Mouse (Mus musculus): ENCODE measurements around the gene Sstr2. TPM values are rescaled to one million over a fixed set of nuclear protein-coding genes. Genes with fewer than 3 reads are reported as not detected.

Sstr2 gene
- polyA plus RNA-seq, 1 experiment from 2014 or later = 0.18 TPM

GRCm38 (mm10) chr11:113634699-113635121 lies 15.6 kb downstream of the Sstr2 start:
- Histone ChIP-seq H3K36me3 (ENCODE audit: control insufficient read depth, insufficient read depth, low read length) (no peaks in the 10 kb centered on the region), H3K9ac (ENCODE audit: low read length) (no peak overlapping the region), H3K4me2 (ENCODE audit: low read length) (no peak overlapping the region), H3K27me3 (ENCODE audit: control insufficient read depth, insufficient read depth, low read length) (no peaks in the 10 kb centered on the region; the same call in 1 of the 2 replicates), H3K4me3 (ENCODE audit: control insufficient read depth in 1 of 2, insufficient read depth in 1 of 2, low read depth in 1 of 2, low read length in 2 of 2) (no peak overlapping the region), H3K9me3 (ENCODE audit: control insufficient read depth, low read length) (no peaks in the 10 kb centered on the region), H3K4me1 (ENCODE audit: control insufficient read depth in 2 of 2, insufficient read depth in 2 of 2, low read length in 2 of 2) (no peaks in the 10 kb centered on the region), H3K27ac (replicated peaks in 1 of 2; ENCODE audit: control insufficient read depth in 1 of 2, insufficient read depth in 1 of 2, low read depth in 2 of 2, low read length in 2 of 2) (no peak overlapping the region)
- ATAC-seq (ENCODE audit: insufficient number of reproducible peaks, insufficient read depth, low FRiP score, low read depth) = no peak
- 65% methylated on average over 10 of the region's 10 CpGs for WGBS

GRCm38 (mm10) chr11:113638680-113639079 lies 19.5 kb downstream of the Sstr2 start:
- no peak for ATAC-seq (ENCODE audit: insufficient number of reproducible peaks, insufficient read depth, low FRiP score, low read depth)
- Histone ChIP-seq H3K4me1 (ENCODE audit: control insufficient read depth in 2 of 2, insufficient read depth in 2 of 2, low read length in 2 of 2) (no peaks in the 10 kb centered on the region), H3K27me3 (ENCODE audit: control insufficient read depth, insufficient read depth, low read length) (no peaks in the 10 kb centered on the region), H3K27ac (replicated peaks in 1 of 2; ENCODE audit: control insufficient read depth in 1 of 2, insufficient read depth in 1 of 2, low read depth in 2 of 2, low read length in 2 of 2) (no peak overlapping the region), H3K4me3 (ENCODE audit: control insufficient read depth in 1 of 2, insufficient read depth in 1 of 2, low read depth in 1 of 2, low read length in 2 of 2) (no peak overlapping the region), H3K36me3 (ENCODE audit: control insufficient read depth, insufficient read depth, low read length) (no peaks in the 10 kb centered on the region), H3K9ac (ENCODE audit: low read length) (no peak overlapping the region), H3K4me2 (ENCODE audit: low read length) (no peak overlapping the region), H3K9me3 (ENCODE audit: control insufficient read depth, low read length) (no peaks in the 10 kb centered on the region)
- 85% methylated on average over 12 of the region's 12 CpGs for WGBS

GRCm38 (mm10) chr11:113645181-113645580 lies 26.0 kb downstream of the Sstr2 start:
- Histone ChIP-seq H3K4me2 (ENCODE audit: low read length) (no peak overlapping the region), H3K27me3 (ENCODE audit: control insufficient read depth, insufficient read depth, low read length) (no peaks in the 10 kb centered on the region), H3K4me3 (ENCODE audit: control insufficient read depth in 1 of 2, insufficient read depth in 1 of 2, low read depth in 1 of 2, low read length in 2 of 2) (no peak overlapping the region), H3K4me1 (ENCODE audit: control insufficient read depth in 2 of 2, insufficient read depth in 2 of 2, low read length in 2 of 2) (peaks cover 4 to 7% of the 10 kb centered on the region in 2 experiments), H3K27ac (replicated peaks in 1 of 2; ENCODE audit: control insufficient read depth in 1 of 2, insufficient read depth in 1 of 2, low read depth in 2 of 2, low read length in 2 of 2) (no peak overlapping the region), H3K9ac (ENCODE audit: low read length) (no peak overlapping the region), H3K9me3 (ENCODE audit: control insufficient read depth, low read length) (no peaks in the 10 kb centered on the region), H3K36me3 (ENCODE audit: control insufficient read depth, insufficient read depth, low read length) (no peaks in the 10 kb centered on the region)
- ATAC-seq (ENCODE audit: insufficient number of reproducible peaks, insufficient read depth, low FRiP score, low read depth) = no peak
- WGBS = 80% methylated on average over 3 of the region's 3 CpGs

GRCm38 (mm10) chr11:113648152-113648551 lies 29.0 kb downstream of the Sstr2 start:
- no peak overlapping the region for H3K9ac ChIP-seq (ENCODE audit: low read length)
- no peaks in the 10 kb centered on the region for H3K27me3 ChIP-seq (ENCODE audit: control insufficient read depth, insufficient read depth, low read length)
- peaks cover 14% of the 10 kb centered on the region for H3K36me3 ChIP-seq (ENCODE audit: control insufficient read depth, insufficient read depth, low read length)
- H3K27ac ChIP-seq (replicated peaks in 1 of 2; ENCODE audit: control insufficient read depth in 1 of 2, insufficient read depth in 1 of 2, low read depth in 2 of 2, low read length in 2 of 2) = no peak overlapping the region
- no peak overlapping the region for H3K4me3 ChIP-seq (ENCODE audit: control insufficient read depth in 1 of 2, insufficient read depth in 1 of 2, low read depth in 1 of 2, low read length in 2 of 2)
- H3K4me1 ChIP-seq (ENCODE audit: control insufficient read depth in 2 of 2, insufficient read depth in 2 of 2, low read length in 2 of 2) = peaks cover 4 to 14% of the 10 kb centered on the region in 2 experiments
- WGBS = 3% methylated on average over 15 of the region's 15 CpGs
- H3K4me2 ChIP-seq (ENCODE audit: low read length) = peak overlapping the region; percentile 84; the same call in 1 of the 2 replicates
- no peaks in the 10 kb centered on the region for H3K9me3 ChIP-seq (ENCODE audit: control insufficient read depth, low read length)
- no peak for ATAC-seq (ENCODE audit: insufficient number of reproducible peaks, insufficient read depth, low FRiP score, low read depth)

- peak within 1 kb of the TSS; percentile 60 to 80 for H3K27ac ChIP-seq (replicated peaks in 1 of 2; ENCODE audit: control insufficient read depth in 1 of 2, insufficient read depth in 1 of 2, low read depth in 2 of 2, low read length in 2 of 2)
- H3K4me2 ChIP-seq (ENCODE audit: low read length) = peak within 1 kb of the TSS; percentile 84
- peaks cover 20% of the 10 kb centered on the region for H3K36me3 ChIP-seq (ENCODE audit: control insufficient read depth, insufficient read depth, low read length)
- peaks cover 4 to 14% of the 10 kb centered on the region in 2 experiments for H3K4me1 ChIP-seq (ENCODE audit: control insufficient read depth in 2 of 2, insufficient read depth in 2 of 2, low read length in 2 of 2)
- H3K9me3 ChIP-seq (ENCODE audit: control insufficient read depth, low read length) = no peaks in the 10 kb centered on the region
- H3K4me3 ChIP-seq (ENCODE audit: control insufficient read depth in 1 of 2, insufficient read depth in 1 of 2, low read depth in 1 of 2, low read length in 2 of 2) = peak within 1 kb of the TSS; percentile 74 to 98
- WGBS = 40% methylated on average over 26 of the region's 26 CpGs
- H3K9ac ChIP-seq (ENCODE audit: low read length) = peak within 1 kb of the TSS; percentile 97
- no peaks in the 10 kb centered on the region for H3K27me3 ChIP-seq (ENCODE audit: control insufficient read depth, insufficient read depth, low read length)
- no peak for ATAC-seq (ENCODE audit: insufficient number of reproducible peaks, insufficient read depth, low FRiP score, low read depth)
Measured at GRCm38 (mm10) chr11:113648690-113649352, 29.7 kb downstream of the Sstr2 start, which contains the start of gene Cog1. Cog1 (plus strand) TSS chr11:113649169.

- Histone ChIP-seq H3K27me3 (ENCODE audit: control insufficient read depth, insufficient read depth, low read length) (no peaks in the 10 kb centered on the region), H3K27ac (replicated peaks in 1 of 2; ENCODE audit: control insufficient read depth in 1 of 2, insufficient read depth in 1 of 2, low read depth in 2 of 2, low read length in 2 of 2) (peak within 1 kb of the TSS; percentile 60 to 80), H3K36me3 (ENCODE audit: control insufficient read depth, insufficient read depth, low read length) (peaks cover 28% of the 10 kb centered on the region), H3K9me3 (ENCODE audit: control insufficient read depth, low read length) (no peaks in the 10 kb centered on the region), H3K4me3 (ENCODE audit: control insufficient read depth in 1 of 2, insufficient read depth in 1 of 2, low read depth in 1 of 2, low read length in 2 of 2) (peak within 1 kb of the TSS; percentile 74 to 98), H3K4me1 (ENCODE audit: control insufficient read depth in 2 of 2, insufficient read depth in 2 of 2, low read length in 2 of 2) (peaks cover 4 to 14% of the 10 kb centered on the region in 2 experiments), H3K9ac (ENCODE audit: low read length) (peak within 1 kb of the TSS; percentile 97), H3K4me2 (ENCODE audit: low read length) (peak within 1 kb of the TSS; percentile 84)
- ATAC-seq (ENCODE audit: insufficient number of reproducible peaks, insufficient read depth, low FRiP score, low read depth) = peak; percentile 60; the same call in 1 of the 2 replicates
- WGBS = under 1% methylated on average over 70 of the region's 91 CpGs
Measured at GRCm38 (mm10) chr11:113649353-113650210, 30.4 kb downstream of the Sstr2 start, which contains the start of gene Slc39a11. Slc39a11 (minus strand) TSS chr11:113650079.

- Histone ChIP-seq H3K27ac (replicated peaks in 1 of 2; ENCODE audit: control insufficient read depth in 1 of 2, insufficient read depth in 1 of 2, low read depth in 2 of 2, low read length in 2 of 2) (no peak overlapping the region), H3K36me3 (ENCODE audit: control insufficient read depth, insufficient read depth, low read length) (peaks cover 46% of the 10 kb centered on the region), H3K9ac (ENCODE audit: low read length) (no peak overlapping the region), H3K4me1 (ENCODE audit: control insufficient read depth in 2 of 2, insufficient read depth in 2 of 2, low read length in 2 of 2) (peaks cover 4 to 14% of the 10 kb centered on the region in 2 experiments), H3K27me3 (ENCODE audit: control insufficient read depth, insufficient read depth, low read length) (no peaks in the 10 kb centered on the region), H3K4me3 (ENCODE audit: control insufficient read depth in 1 of 2, insufficient read depth in 1 of 2, low read depth in 1 of 2, low read length in 2 of 2) (no peak overlapping the region), H3K9me3 (ENCODE audit: control insufficient read depth, low read length) (no peaks in the 10 kb centered on the region), H3K4me2 (ENCODE audit: low read length) (no peak overlapping the region)
- no peak for ATAC-seq (ENCODE audit: insufficient number of reproducible peaks, insufficient read depth, low FRiP score, low read depth)
- WGBS = 69% methylated on average over 22 of the region's 22 CpGs
Measured at GRCm38 (mm10) chr11:113651206-113651906, 32.2 kb downstream of the Sstr2 start.
